Mouse (Mus musculus) fat pad, adult 2 months (tissue): ENCODE results near the gene Ccdc124.

Experiments
- DNase-seq: peaks from one replicate; pipeline ENCODE4 v3.0.0-alpha.2; 2011; ENCODE audit warnings: low read depth, low spot score; ENCODE audit errors: extremely low read depth

Ccdc124 gene

DNA sequence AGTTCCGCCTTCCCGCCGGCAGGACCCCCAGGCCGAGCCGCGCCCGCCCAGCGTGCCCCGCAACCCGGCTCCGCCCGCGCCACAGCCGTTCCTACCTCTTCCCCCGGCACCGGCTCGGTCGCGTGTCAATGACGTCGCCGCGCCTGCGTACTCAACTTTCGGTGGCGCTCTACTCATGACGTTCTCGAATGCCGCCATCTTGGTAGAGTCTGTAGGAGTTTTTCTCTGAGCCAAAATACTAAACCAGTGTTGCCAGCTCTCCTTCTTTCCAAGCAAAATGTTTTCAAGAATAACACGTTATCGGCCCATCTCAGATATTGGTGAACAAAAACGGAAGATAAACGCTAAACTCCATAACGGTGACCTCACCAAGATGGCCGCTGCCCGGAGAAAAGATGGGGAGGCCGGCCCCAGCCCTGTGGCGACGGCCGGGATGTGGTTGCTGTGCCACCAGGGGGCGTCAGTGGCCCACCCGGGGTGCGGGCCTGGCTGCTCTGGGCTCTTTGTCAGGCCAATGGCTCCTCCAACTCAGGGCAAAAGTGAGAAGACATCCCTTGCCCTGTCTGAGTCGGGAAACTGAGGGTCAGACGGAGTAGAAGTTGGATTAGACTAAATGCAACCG lies at the start of gene Ccdc124:
Ccdc124 (minus strand) TSS at position 572 of the 622 bp plus-strand sequence.
- DNase-seq = no peak

DNA sequence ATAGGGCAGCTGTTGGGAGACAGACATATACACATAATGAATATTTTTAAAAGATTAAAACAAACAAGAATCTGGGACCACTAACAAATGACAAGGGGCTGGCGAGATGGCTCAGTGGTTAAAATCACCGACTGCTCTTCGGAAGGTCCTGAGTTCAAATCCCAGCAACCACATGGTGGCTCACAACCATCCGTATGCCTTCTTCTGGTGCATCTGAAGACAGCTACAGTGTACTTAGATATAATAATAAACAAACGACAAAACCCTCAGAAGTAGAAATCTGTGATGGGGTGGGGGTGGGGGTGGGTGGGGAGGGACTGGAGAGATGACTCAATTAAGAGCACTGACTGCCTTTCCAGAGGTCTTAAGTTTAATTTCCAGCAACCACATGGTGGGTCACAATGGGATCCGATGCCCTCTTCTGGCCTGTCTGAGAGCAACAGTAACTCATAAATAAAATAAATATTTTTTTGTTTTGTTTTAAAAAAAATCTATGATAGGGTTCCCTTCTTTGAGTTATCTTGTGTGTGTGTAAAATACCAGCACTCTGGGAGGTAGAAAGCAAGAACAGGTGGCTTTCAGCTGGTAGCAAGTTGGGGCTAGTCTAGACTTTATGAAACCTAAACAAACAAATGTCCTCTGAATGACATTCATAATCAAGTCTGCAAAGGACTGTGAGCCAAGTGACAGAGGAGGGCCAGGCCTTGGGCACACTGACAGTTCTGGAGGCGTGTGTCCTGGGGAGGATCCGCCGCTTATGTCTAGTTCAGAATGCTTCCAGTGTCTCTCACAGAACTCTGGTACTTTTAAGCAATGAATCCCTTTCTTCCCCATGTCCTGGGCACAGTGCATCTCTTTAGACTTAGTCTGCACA lies 46.6 kb upstream of the Ccdc124 start:
- DNase-seq = no peak

DNA sequence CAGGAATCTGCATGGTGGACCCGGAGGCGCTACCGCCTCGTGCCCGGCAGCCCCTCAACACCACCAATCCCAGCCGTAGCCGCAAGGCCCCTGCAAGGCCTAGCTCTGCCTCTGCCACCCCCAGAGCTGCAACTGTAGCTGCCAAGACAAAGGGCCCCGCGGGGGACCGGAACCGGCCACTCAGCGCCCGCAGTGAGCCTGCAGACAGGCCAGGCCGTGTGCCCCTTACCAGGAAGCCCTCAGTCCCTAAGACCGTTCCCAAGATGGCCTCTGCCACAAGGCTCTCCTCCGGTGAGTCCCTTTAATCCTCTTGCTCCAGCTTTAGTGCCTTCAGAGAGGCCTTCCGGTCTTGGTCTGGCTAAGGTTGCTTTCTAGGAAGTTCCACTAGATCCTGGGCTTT lies 41.0 kb upstream of the Ccdc124 start:
- no peak for DNase-seq

DNA sequence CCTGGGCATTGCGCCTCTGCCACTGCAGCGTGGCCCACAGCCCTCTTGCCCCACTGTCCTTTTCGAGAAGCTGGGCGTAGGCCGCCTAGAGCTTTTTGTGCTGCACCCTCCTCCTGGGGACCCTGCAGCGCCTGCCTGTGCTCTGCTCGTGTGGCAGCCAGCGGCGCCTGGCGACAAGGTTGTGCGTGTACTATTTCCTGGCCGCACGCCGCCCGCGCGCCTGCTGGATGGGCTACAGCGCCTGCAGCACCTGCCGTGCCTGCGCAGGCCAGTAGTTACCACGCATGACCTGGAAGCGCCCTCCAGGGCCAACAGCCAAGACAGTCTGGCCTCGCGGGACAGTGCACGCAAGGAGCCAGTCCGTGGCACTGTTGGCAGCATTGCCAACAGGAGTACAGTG lies 39.8 kb upstream of the Ccdc124 start:
- no peak for DNase-seq

DNA sequence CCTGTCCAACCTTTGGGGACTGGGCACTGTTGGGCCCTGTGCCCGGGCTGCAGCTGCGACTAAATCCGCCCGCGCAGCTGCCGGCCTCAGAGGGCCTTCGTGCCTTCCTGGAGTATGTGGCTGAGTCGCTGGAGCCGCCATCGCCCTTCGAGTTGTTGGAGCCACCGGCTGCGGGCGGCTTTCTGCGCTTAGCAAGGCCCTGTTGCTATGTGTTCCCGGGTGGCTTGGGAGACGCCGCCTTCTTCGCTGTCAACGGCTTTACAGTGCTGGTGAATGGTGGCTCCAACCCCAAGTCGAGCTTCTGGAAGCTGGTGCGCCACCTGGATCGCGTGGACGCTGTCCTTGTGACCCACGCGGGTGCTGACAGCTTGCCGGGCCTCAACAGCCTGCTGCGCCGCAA lies 39.2 kb upstream of the Ccdc124 start:
- no peak for DNase-seq

DNA sequence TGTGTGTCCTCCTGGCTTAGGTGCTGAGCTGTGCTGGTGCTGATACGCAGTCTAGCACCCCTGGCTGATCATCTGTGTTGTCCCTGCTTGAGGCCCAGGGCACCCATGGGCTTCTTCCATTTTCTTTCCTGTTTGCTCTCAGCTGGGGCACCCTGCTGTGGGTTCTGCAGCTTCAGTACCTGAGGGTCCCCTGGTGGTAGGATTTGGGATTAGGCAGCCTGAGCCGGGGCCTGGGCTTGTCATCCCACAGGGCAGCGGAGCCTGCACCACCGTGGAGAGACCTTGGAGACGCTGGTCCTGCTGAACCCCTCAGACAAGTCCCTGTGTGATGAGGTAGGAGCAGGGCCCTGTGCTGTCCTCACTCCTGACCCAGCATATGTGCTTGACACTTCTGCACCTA lies 37.9 kb upstream of the Ccdc124 start:
- DNase-seq = no peak

DNA sequence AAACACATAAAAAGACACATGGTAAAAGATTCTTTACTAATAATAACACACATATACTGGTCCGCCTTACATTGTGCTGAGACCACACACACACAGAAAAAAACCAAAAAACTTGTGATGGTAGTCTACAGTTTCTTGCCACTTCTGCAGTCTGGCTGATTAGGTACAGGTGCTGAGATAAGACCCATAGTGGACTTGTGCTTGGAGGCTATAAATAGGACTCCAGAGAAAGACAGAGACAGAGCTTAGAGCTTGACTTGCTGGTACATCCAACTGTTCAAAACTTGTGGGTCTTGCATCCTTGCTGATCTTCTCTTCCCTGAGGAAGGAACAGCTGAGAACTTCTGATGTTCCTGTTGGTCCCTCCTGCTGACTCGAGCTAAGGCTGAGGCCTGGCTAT lies 33.8 kb upstream of the Ccdc124 start:
- DNase-seq = no peak

DNA sequence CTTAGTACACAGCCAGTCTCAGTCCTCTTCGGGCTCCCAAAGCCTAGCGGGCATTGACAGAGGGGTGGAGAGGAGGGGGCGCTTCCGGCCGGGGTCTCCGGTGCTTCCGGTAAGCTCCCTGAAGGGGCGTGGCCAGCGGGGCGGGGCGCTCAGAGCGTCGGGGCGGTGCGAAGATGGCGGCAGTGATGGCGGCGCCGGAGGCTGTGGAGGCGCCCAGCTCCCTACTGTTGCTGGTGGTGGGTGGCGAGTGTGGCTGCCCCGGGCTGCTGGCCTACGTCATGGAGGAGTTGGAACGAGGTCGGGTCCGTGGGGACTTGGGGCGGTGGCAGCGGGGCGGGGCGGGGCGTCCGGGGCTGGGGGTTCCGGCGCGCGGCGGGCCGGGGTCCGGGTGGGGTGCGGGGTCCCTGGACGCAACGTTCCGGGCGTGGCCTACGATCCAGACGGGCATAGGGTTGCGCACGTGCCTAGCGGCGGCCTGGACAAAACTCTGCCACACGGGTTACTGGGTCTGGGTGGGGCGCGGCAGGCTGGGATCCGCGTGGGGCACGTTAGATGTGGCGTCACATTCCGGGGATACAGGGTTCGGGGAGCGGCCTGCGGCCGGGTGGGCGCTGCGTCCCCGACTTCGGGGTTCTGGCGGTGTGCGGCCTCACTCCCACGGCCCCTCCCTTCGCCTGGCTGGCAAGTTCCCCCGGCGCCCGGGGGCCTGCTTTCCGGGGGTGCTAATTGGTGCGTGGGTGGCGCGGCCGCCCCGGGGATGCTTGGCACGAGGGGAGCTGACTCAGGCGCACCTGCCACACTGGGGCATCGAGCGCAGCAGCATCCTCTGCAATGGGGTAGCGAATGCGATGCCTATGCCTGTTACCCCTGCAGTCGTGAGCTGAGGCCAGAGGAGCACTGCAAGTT lies 32.3 kb upstream of the Ccdc124 start, which contains the start of gene Map1s:
Map1s (plus strand) TSS at position 102 of the 906 bp plus-strand sequence.
- DNase-seq = no peak

DNA sequence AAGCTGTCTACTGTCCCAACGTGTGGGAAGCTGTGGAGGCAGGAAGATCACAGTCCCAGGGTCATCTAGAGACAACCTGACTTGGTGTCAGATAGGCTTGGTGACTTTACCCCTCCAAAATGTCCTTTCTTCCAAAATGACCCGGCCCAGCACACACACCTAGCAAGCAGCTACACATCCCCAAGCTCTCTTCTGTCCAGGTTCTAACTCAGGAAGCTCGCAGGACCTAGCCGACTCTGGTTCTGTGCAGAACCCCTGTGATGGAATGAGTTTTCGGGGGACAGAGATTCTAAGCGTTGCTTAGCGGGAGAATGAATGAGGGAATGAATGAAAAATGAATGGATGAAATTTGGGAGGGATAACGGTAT lies 31.7 kb upstream of the Ccdc124 start:
- no peak for DNase-seq

DNA sequence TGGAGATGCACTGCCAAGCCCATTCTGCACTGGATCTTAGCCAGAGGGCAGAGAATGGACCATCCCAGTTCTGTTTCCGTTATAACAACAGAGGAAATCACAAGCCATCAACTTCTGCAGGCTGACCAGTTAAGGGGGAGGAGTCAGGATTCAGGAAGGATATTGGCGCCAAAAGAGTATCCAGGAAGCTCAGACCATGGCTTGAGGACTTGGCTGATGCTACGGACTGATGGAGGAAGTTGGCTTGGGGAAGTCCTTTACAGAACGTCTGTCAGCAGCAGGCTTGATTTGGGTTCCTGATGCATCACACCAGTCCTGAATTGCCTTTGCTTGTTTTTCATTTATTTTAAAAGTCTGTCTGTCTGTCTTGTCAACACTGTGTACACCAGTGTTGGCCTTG lies 30.8 kb upstream of the Ccdc124 start:
- no peak for DNase-seq

DNA sequence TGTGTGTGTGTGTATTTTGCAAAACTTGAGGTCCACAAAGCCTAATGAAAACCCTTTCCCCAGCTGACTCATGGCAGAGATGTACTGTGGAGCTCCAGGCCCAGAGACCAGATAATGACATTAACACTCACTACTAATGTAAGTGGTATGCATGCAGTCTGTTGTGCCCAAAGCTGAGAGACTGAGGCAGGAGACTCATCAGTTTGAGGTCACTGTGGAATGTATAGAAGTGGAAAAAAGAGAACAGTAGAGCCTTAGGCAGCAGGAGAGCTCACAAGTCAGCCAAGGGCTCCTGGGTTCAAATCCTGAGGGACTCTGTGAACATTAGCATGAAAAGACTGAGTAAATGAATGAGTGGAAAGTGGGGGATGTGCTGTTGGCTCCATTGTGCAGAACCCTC lies 29.8 kb upstream of the Ccdc124 start:
- no peak for DNase-seq

DNA sequence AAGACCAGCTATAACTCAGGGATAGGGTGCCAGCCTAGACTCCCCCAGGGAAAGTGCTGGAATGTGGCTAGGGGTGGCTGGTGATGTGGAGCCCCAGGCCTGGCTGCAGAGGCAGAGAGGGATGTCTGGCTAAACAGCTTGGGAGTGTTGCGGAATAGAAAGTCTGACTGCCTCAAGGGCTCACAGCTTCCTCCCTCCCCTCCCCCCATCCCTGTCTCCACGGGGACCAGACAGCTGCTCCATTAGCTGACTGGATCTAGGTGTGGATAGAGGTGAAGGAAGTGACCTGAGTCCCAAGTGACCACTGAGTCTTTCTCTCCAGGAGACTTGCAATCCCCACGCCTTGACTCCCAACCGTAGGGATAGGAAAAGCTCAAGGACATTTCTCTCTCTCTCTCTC lies 29.4 kb upstream of the Ccdc124 start:
- DNase-seq = no peak

DNA sequence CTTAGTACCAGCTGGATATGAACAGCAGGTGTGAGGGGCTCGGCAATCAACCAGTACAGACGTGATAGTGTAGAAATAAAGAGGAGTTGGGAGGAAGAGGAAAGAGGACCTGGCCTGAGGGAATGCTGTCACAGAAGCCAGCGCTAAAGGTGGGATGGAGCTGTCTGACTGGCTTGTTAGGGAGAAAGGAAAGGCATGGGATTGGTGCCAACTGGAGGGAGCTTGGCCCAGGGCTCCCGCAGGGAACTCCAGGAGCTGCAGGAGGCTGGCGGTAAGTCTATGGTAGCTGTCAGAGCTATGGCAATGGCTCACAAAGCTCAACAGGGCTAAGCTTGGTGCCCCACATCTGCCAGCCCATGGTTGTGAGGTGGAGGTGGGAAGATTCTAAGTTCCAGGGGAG lies 28.5 kb upstream of the Ccdc124 start:
- no peak for DNase-seq

DNA sequence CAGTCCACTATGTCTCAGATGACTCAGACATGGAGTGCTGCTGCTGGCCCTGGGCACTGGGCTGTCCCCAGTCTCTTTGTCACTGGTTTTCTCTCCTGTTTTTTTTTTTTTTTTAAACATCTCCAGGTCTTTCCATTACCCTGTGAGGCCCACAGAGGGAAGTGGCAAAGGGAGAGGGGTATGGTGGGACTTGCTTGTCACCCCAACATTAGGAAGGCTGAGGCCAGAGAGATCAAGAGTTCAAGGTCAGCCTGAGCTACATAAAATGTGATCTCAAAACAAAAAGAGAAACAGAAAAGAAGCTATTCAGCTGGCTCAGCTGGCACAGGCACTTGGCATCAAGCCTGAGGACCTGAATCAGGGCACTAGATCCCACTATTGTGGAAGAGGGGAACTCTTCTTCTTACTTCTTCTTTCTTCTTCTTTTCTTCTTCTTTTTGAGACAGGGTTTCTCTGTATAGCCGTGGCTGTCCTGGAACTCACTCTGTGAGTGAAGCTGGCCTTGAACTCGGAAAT lies 27.2 kb upstream of the Ccdc124 start:
- no peak for DNase-seq

DNA sequence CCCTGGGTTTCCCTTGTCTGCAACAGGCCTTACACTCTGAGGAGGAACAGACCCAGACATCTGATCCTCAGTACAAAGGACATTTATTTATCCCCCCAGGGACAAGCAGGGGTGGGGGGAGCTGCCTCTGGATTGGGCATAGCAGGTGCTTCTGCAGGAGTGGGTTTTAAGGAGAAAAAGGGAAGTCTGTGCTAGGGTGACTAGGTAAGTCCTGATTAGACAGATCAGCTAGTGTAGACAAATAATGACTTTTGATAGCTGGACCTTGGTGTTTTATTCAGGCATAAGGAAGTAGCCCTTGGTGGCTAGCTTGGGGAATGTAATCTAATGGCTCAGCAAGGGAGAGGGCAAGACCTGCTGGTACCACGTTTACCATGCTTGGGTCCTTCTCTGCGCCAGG lies 25.5 kb upstream of the Ccdc124 start:
- DNase-seq = no peak

DNA sequence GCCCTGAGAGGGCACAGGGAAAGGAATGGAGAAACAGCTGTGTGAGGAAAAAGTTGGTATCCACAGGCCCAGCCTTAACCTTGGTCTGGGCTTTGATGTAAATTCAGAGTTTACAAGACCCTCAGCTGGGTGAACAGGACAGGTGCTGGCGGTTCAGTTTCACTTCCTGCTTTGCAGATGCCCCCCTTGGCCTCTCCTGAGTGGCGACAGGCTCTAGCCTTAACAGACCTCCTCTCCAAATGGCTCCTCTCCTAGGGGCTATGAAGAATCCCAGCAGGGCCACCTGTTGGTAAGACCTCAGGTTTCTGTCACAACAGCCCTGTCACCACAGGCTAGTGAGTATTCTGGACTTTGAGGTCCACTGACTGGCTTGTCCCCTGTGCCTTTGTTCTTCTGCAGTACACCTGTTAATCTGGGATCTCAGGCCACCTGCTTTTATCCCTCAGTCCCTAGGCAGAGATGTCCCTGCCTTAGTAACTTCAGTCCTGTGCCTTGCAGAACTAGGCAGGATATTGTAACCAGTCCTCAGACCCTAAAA lies 25.0 kb upstream of the Ccdc124 start:
- no peak for DNase-seq

DNA sequence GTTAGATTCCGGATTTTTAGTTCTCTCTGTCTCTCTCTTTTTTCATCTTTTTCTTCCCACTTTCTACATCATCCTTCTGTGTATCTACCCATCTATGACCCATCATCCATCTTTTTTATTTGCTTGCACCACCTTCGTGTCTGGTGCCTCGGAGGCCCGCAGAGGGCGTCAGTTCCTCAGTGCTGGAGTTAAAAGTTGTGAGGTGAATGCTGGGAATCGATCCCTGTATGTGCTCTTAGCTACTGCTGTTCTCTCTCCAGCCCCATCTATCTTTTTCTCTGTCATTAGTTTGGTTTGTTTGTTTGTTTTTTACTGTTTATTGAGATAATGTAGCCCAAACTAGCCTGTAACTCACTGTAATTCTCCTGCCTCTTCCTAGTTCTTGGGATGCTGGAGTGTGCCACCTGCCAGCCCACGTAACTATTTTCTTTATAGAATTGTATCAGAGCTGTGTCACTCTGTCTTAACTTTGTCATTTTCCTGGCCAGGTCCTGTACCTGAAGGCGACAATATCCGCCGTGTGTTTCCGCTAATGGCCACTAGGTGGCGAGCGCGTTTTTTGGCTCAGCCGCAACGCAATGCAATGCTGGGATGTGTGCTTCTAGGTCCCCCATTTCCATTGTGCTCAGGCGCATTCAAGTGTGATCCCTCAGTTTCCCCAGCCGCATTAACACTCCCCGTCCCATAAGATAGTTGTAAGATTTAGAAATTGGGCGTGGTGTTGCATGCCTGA lies 24.1 kb upstream of the Ccdc124 start:
- DNase-seq = no peak

DNA sequence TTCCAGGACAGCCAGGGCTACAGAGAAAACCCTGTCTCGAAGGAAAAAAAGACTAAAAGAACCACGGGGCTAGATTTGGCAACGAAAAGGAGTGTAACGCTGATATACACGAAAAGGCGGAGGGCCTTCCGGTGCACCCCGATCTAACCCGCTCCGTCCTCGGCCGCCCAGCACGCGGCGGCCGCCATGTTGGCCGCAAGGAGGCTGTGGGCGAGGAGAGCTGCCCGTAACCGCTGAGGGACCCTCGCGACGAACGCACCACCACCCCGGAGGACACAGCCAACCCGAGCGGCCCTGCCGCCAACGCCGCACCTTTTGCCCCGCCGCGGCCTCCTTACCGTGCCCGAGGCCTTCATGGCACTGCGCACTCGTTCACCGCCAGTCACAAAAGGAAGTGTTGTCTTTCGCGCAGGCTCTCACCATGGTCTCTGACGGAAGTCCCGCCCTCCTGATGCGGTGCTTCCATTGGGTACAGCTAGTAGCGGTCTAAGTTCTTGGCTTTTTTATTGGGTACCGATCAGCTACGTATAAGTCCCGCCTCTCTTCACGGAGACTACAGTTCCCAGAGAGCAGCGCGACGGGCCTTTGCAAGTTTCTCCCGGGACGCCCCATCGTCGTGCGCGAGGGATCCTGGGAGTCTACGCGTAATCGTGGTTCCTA lies 23.4 kb upstream of the Ccdc124 start, which contains the start of gene Rpl18a:
Rpl18a (minus strand) TSS at position 392 of the 660 bp plus-strand sequence.
- peak; percentile 98 for DNase-seq

DNA sequence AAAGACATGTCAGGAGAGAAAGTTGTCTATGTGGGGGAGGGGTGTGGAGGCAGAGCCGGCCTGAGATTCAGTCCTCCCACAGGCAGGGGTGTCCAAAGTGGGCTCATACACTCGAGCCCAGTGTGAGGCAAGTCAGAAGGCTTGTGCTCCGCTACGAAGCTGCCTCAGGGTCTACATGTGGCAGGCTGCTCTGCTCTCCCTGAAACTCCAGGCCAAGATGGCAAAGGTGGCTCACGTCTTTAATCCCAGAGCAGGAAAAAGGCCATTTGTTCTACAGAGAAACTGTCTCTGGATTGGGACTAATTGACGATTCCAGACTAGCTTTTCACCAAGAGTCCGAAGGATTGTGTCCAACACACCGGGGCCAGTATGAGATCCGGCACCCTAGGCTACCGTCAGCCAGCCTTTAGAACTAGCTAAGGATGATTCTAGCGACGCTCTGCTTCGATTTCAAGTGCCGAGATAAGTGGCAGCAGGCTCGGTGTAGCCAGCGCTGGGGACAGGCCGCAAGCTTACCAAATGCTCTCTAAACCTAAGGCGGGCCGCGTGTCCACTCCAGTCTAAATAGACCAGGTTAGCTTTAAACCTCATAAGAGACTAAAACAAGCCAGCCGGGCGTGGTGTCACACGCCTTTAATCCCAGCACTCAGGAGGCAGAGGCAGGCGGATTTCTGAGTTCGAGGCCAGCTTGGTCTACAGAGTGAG lies 22.7 kb upstream of the Ccdc124 start:
- no peak for DNase-seq
